Mouse (Mus musculus) stomach, postnatal 0 days (tissue): ENCODE data around the gene Lrrc55.

Source experiments
- CTCF ChIP-seq: IDR thresholded peaks from 2 replicates; pipeline ENCODE4 v1.5.1; 2016; ENCODE audit warnings: antibody characterized with exemption, low read depth, mild to moderate bottlenecking, moderate library complexity
- EP300 ChIP-seq: optimal IDR thresholded peaks from 2 replicates; pipeline ENCODE3; 2016; ENCODE audit warnings: antibody characterized with exemption

DNA sequence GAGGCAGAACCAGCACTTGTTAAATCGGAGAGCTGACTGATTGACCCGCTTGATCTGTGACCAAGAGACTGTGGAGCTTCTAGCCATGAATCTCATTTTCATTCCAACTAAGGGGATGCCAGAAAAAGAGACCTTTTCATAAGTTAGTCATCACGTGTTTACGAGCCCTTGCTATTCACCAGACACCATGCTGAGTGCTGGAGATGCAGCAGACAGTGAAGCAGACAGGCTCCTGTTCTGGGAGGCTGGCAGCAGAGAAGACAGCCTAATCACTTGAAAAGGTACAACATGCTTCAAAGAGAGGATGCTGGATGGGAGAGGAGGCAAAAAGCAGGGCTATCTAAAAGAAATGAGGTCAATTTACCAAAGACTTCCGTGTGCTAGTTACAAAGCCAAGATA, 12.3 kb upstream of the Lrrc55 start:
- TF ChIP-seq CTCF: no peak
- no peak for TF ChIP-seq EP300
